Mouse (Mus musculus) bone marrow macrophage, adult 2 months (primary cell): ENCODE results near the gene Rassf3.

Experiments
- CTCF ChIP-seq: IDR thresholded peaks from 2 replicates; pipeline ENCODE4 v1.5.1; 2012; ENCODE audit warnings: low read depth, mild to moderate bottlenecking, low read length, moderate library complexity
- POLR2A ChIP-seq: IDR thresholded peaks from 2 replicates; pipeline ENCODE4 v1.6.1; 2012; ENCODE audit warnings: mild to moderate bottlenecking, low read depth, low read length, borderline replicate concordance

DNA sequence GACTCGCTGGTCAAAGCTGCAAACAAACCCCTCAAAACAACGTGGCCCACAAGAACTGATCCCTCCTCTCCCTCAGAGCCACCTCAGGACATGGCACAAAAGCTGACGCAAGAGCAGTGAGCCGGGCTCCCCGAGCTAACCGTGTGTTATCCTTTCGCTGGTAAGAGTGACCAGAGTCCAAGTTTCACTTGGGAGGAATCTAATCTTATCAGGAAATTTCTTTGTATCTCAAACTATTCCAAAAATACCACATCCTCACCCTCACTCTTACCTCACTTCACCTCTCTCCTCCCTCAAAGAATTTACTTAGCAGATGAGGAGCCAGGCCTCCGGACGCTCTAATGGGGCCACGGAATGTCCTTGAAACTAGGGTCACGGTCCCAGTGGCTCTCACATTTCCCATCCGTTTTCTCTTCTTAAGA lies 36.8 kb downstream of the Rassf3 start:
- TF ChIP-seq CTCF, result no peak
- TF ChIP-seq POLR2A, result no peak
